Mouse (Mus musculus) pancreas, adult 10 weeks (tissue): ENCODE data around the gene Arhgef15. TPM values are rescaled to one million over a fixed set of nuclear protein-coding genes. Genes with fewer than 3 reads are reported as not detected.

Experiments used
- polyA plus RNA-seq: library from polyadenylated mRNA; stranded (reverse); fragments of 350-450 nt; fragmentation: Illumina TruSeq; extraction: RNeasy Lipid Tissue Mini Kit (QIAGEN cat#74804); gene quantifications from one replicate; pipeline ENCODE4 v1.2.3, GENCODE M21; 2015; ENCODE audit warnings: low read depth, low replicate concordance; ENCODE audit not compliant: insufficient read depth

The Arhgef15 gene
- polyA plus RNA-seq: 13.4 TPM

DNA sequence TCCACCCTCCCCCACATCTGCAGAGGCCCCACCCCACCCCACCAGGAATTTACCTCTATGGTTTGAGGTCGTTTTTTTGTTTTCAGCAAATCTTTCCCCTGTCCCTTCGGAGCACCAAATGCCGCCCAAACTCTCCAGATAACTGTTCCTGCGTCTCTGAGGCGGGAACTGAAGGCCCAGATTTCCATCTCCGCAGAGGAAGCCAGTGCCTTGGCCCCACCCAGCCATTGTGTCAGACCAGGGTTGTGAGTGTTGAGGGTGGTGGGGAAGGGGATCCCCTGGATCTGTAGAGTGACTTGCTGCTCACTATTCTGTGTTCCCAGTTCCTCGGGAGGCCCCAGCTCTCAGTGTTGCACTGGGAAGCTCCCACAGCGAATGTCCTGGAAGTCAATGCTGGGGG is at the start of gene Arhgef15:
TSS of gene Arhgef15 (minus strand) at position 173 of the 400 bp plus-strand sequence.

DNA sequence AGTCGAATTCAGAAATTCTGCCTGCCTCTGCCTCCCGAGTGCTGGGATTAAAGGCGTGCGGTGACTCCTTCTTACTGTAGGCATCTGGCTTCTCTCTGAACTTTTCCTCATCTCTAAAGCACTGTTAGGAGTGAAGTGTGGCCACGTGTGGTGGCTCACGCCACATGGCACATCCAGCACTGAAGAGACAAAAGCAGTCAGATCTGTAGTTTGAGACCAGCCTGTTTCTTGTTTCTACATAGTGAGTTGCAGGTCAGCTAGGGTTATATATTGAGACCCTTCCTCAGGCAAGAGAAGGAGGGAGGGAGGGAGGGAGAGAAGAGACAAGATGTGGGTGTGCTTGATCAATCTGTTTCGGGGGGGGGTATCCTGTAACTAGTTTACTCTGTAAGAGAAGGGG is 17.8 kb upstream of the Arhgef15 start, which contains the start of gene Rangrf:
TSS of gene Rangrf (minus strand) at position 101 of the 400 bp plus-strand sequence.

DNA sequence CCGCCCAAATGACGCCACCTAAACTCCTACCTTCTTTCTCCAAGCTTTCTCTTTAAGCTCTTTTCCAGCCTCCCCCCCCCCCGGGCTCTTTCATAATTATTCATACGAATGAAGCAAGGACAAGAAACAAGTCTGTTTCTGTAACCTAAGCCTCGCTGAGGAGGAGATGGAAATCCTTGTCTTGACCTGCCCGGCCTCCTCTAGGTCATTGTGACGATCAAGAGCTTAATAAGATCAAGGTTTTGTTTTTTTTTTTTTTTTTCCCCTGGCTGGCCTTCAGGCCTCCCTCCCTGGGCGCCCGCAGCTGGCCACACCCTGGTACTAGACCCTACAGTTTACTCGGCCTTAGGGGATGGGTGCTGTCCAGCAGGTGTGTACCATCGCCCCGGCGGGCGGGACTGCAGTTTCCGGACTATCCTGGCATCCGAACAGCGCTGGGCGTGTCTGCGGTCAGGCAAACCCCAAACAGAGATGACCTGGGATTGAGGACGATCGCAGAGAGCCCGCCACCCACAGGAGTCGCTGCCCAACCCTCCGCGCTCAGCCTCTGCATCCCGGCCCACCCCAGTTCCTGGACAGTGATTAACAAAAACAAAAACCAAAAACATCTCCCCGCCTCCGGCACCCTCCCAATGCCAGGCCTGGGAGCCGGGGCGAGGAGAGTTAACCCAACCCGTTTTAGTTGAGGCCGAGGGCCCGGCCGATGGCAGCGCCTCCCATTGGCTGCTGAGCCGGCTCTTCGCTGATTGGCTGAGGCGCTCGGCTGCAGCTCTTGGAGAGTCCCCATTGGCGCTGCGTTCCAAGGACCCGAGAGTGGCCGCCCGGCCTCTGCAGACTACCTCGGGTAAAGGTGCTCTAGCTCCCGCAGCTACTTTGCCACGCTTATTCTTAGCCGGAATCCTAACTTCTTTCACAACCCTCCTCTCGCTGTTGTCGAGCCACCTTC is 10.3 kb upstream of the Arhgef15 start, which contains the start of gene Slc25a35:
TSS of gene Slc25a35 (plus strand) at position 795 of the 946 bp plus-strand sequence.

DNA sequence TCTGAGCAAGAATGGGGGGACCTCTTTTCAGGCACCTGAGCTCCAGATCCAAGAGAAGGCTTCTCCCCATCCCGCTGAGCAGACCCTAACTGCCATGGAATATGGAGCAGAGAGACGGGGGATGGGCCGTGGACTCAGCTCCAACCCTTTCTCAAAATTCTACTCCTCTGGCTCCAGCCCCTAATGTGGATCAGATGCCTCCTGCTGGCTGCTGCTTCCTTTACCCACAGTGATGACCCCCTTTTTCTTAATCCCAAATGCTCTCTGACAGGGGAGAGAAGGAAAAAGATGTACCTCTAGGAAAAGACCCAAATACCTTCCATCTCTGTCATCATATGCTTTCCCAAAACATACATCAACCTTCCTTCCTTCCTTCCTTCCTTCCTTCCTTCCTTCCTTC is 30.3 kb downstream of the Arhgef15 start, which contains the start of gene Odf4:
TSS of gene Odf4 (minus strand) at position 101 of the 400 bp plus-strand sequence.

DNA sequence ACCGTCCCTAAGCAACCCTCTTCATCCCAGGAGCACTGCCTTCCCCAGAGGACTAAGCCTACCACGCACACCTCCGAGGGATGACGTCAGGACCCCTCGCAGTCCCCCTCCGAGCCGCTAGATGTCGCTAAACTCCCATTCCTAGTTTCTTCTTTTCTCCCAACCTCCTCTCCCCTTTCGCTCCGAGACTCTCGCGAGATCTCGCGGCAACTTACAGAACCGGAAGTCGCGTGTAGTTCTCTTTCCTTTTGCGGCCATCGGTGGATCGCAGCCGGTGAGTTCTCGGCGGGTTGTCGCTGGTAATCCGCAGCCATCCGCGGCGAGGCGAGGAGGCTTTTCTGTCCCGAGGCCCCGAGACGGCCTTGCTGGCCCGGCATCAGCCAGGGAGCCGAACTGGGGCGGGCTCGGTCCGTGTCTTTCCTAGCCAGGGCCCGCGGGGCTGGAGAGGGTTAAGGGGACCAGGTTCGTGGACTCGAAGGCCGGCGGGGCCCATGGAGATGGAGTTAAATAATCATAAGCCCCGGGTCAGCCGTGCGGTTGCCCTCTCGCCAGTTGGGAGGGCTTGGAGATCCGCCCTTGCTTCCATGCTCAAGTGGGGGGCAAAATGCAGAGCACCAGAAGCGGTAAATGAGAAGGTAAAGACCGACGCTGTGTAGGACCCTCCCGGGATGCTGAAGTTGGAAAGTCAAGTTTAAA is 55.8 kb downstream of the Arhgef15 start, which contains the start of gene Rpl26:
TSS of gene Rpl26 (plus strand) at position 233 of the 696 bp plus-strand sequence.

Other genes with a start within 250 kb of the Arhgef15 start
- gene Ndel1, start 85.6 kb downstream of the Arhgef15 start, polyA plus RNA-seq: 16.8 TPM
- gene Rnf222, start 68.9 kb downstream of the Arhgef15 start, polyA plus RNA-seq: not detected
- 860 TPM for gene Rpl26, start 55.9 kb downstream of the Arhgef15 start, polyA plus RNA-seq
- gene Odf4, start 30.4 kb downstream of the Arhgef15 start, polyA plus RNA-seq: not detected
- gene Slc25a35, start 10.7 kb upstream of the Arhgef15 start, polyA plus RNA-seq: 3.7 TPM
- 9.3 TPM for gene Rangrf, start 17.7 kb upstream of the Arhgef15 start, polyA plus RNA-seq
- gene Pfas, start 51.0 kb upstream of the Arhgef15 start, polyA plus RNA-seq: 3.6 TPM
- 9.8 TPM for gene Ctc1, start 58.4 kb upstream of the Arhgef15 start, polyA plus RNA-seq
- gene Aurkb, start 88.2 kb upstream of the Arhgef15 start, polyA plus RNA-seq: not detected
- 1.9 TPM for gene Borcs6, start 102.2 kb upstream of the Arhgef15 start, polyA plus RNA-seq
- gene Tmem107, start 113.3 kb upstream of the Arhgef15 start, polyA plus RNA-seq: 12.6 TPM
- gene Vamp2, start 131.0 kb upstream of the Arhgef15 start, polyA plus RNA-seq: 45.5 TPM
- 11.2 TPM for gene Per1, start 137.7 kb upstream of the Arhgef15 start, polyA plus RNA-seq
- gene Hes7, start 162.9 kb upstream of the Arhgef15 start, polyA plus RNA-seq: not detected
- gene 9130213A22Rik, start 165.1 kb upstream of the Arhgef15 start, polyA plus RNA-seq: not detected
- gene Aloxe3, start 168.4 kb upstream of the Arhgef15 start, polyA plus RNA-seq: not detected
- not detected for gene Alox12b, start 199.5 kb upstream of the Arhgef15 start, polyA plus RNA-seq
- not detected for gene Alox8, start 240.4 kb upstream of the Arhgef15 start, polyA plus RNA-seq